Mouse (Mus musculus) cerebellum, adult 9-11 months (tissue): Measurements from ENCODE around the gene Olfr1209.

Source experiments
- DNase-seq: peaks from one replicate; pipeline ENCODE4 v3.0.0; 2022

The Olfr1209 gene

GRCm38 (mm10) chr2:88915057-88915456 is at the start of gene Olfr1209:
TSS of gene Olfr1209 (minus strand) at chr2:88915157.
- DNase-seq, result no peak

DNA sequence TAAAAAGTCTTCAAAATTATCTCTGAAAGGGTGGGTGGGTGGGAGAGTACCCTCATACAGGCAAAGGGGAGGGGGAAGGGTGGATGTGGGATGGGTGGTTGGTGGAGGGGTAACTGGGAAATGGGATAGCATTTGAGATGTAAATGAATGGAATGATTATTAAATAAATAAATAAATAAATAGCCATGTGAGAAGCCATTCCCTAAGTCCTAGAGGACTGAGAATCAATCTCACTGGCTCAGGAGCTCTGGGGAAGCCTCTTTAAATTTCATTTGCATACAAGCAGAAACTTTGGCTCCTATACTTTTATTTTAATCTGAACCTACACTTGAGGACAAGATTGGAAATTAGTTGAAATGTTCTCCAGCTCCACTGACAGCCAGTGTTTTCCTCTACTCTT is 38.7 kb upstream of the Olfr1209 start, which contains the start of gene Olfr1212:
Gene Olfr1212, plus strand, starts transcription at position 301 of the 400 bp plus-strand sequence.
- DNase-seq, result no peak

- no peak for DNase-seq
These were observed 23.1 kb upstream of the Olfr1209 start, which contains the start of gene Olfr1211 for GRCm38 (mm10) chr2:88938011-88938410. TSS of gene Olfr1211 (minus strand) at chr2:88938111.

DNA sequence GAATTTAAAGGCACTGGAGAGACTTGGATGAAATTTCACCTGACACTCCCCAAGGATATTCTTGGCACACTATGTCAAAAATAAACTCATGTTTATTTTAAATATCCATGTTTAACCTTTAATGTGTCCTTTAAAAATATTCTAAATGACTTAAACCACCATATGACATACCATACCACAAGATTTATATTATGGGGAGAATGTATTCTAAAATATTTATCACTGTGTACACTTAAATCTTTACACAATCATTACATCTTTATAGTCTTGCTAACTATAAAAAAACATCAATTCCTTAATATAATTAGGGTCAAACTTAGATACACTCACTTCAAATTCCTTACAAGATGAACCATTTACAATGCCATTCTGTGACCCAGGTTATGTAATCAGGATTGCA is 12.7 kb downstream of the Olfr1209 start, which contains the start of gene Olfr1208:
Gene Olfr1208, minus strand, starts transcription at position 101 of the 400 bp plus-strand sequence.
- DNase-seq, result no peak

DNA sequence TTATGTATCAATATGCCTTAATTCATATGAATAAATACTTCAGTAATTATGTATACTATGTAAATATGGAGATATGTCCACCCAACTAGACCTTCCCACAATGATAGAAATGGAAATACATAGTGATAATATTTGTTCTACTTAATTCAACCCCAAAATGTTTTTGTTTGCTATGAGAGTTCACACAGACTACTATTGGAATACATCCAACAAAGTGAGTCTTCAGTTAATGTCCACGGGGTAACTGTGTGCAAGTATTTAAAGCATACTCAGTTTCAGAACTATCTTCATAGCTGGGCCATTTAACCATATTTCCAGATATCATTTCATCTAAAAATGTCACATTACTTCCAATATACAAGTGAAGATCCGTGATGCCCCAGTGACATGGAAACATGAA is 52.0 kb downstream of the Olfr1209 start, which contains the start of gene Olfr1206:
Gene Olfr1206, plus strand, starts transcription at position 301 of the 400 bp plus-strand sequence.
- DNase-seq, result no peak
